ENCODE assay signal across 9 mouse cellular contexts in the genomic region with DNA sequence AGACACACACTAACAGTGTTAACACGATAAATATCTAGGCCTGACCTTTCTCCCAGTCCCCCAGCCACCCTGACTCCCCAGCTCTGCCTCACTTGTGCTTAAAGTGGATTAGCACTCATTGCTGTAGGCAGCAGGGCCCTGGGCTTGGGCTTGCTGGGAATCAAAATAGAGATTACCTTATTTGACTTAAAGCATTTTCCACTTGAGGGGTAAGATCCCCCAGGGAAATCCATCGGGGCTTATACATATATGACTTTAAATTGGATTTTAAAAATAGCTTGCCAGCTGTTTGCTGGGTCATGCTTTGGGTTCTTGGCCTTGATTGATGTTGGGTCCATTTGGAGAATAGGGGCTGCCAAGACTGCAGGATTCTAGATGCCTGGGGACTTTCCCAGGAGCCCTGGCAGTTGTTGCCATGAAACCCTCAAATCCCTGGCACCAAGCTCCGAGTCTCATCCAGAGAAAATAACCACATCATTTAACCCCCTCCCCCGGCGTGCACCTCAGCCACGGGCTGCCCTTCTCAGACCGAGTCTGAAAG. TPM values are rescaled to one million over a fixed set of nuclear protein-coding genes. Genes with fewer than 3 reads are reported as not detected.
A peak's percentile ranks its signal among the peaks of the same experiment; 100 is the strongest.
DNase-seq lines count a peak whose midpoint lies in the region; ATAC-seq lines count a peak whose summit lies in the region.
"Had no signal": no experiment of that assay in that cellular context is flagged by ENCODE, and none has a peak within 500 bp of the region (broad histone marks: within the 10 kb centered on the region; RNA-seq: fewer than 3 reads in every experiment).

No protein-coding gene starts in this region.

- no peak for DNase-seq in hindbrain, embryonic 10.5 days (ENCODE audit: low spot score)
- DNase-seq in 3134 (ENCODE audit: extremely low read depth, insufficient read length, low spot score) = peak; percentile 39
- peak; percentile 52 to 60 for DNase-seq in layer of hippocampus, postnatal 10 days (ENCODE audit: low spot score in 2 of 2)
- no peak for DNase-seq in ovary, postnatal 10 days (ENCODE audit: low spot score)
- DNase-seq in urinary bladder, postnatal 4 days (ENCODE audit: low spot score in 2 of 2) = no peak
- no peak for DNase-seq in thymus, postnatal 36 days
- DNase-seq: spleen, adult 18-20 months had no signal

- H3K27me3 ChIP-seq in hindbrain, embryonic 12.5 days = no peaks in the 10 kb centered on the region
- H3K27me3 ChIP-seq in hindbrain, embryonic 10.5 days (ENCODE audit: insufficient read depth, poor library complexity, severe bottlenecking) = 0 out of 2 replicates have a peak, but pooled peaks cover 3% of the 10 kb centered on the region

- no peak overlapping the region for H3K9ac ChIP-seq in hindbrain, embryonic 12.5 days

- H3K4me3 ChIP-seq in hindbrain, embryonic 12.5 days = no peak overlapping the region
- H3K4me3 ChIP-seq in hindbrain, embryonic 10.5 days = no peak overlapping the region
- H3K4me3 ChIP-seq in brown adipose tissue, adult 24 weeks (ENCODE audit: insufficient read depth, low read depth, low read length) = no peak overlapping the region

- peaks cover 6% of the 10 kb centered on the region; the same call in 1 of the 2 replicates for H3K4me1 ChIP-seq in hindbrain, embryonic 12.5 days
- H3K4me1 ChIP-seq in hindbrain, embryonic 10.5 days (replicated peaks) = peaks cover 12% of the 10 kb centered on the region; the same call in 1 of the 2 replicates
- peaks cover 15% of the 10 kb centered on the region for H3K4me1 ChIP-seq in brown adipose tissue, adult 24 weeks (ENCODE audit: control insufficient read depth, insufficient read depth, insufficient read length, low read length)

- peak overlapping the region; percentile 14; the same call in 1 of the 2 replicates for H3K27ac ChIP-seq in hindbrain, embryonic 12.5 days
- H3K27ac ChIP-seq in hindbrain, embryonic 10.5 days = no peak overlapping the region
- H3K27ac ChIP-seq in brown adipose tissue, adult 24 weeks (replicated peaks; ENCODE audit: low read depth, low read length) = 0 out of 2 replicates have a peak overlapping the region, but pooled peaks have one; percentile 5

- no peaks in the 10 kb centered on the region for H3K9me3 ChIP-seq in hindbrain, embryonic 12.5 days (replicated peaks)
- no peaks in the 10 kb centered on the region for H3K9me3 ChIP-seq in hindbrain, embryonic 10.5 days

- no peaks in the 10 kb centered on the region for H3K36me3 ChIP-seq in hindbrain, embryonic 12.5 days
- H3K36me3 ChIP-seq in hindbrain, embryonic 10.5 days = no peaks in the 10 kb centered on the region

- 0 out of 2 replicates have a peak, but pooled peaks have one; percentile 43 for ATAC-seq in hindbrain, embryonic 12.5 days (ENCODE audit: low FRiP score)

- WGBS in hindbrain, embryonic 12.5 days = 59% methylated on average over 7 of the region's 7 CpGs
- 81% methylated on average over 7 of the region's 7 CpGs for WGBS in hindbrain, embryonic 10.5 days

- H3K4me2 ChIP-seq in hindbrain, embryonic 12.5 days (replicated peaks) = no peak overlapping the region

RNA-seq across cellular contexts. Expression of a gene that starts 15.5 kb away (rescaled TPM):
- polyA plus RNA-seq in hindbrain, embryonic 12.5 days (2016; fragmentation: Nextera tagmentation; extraction: Ambion mirVana) = 405 and 424 TPM in 2 replicates
- 320 and 408 TPM in 2 replicates for polyA plus RNA-seq in hindbrain, embryonic 10.5 days (2016; fragmentation: Nextera tagmentation; extraction: Ambion mirVana)
- polyA plus RNA-seq in brown adipose tissue, adult 24 weeks (2012; ENCODE audit: insufficient read depth, insufficient read length, missing spikeins) = 103 and 104 TPM in 2 replicates
- total RNA-seq in layer of hippocampus, postnatal 10 days (2021) = 100 to 1,000 TPM; 173 to 191 TPM

RNA-seq across cellular contexts. Expression of a gene that starts 40.8 kb away (rescaled TPM):
- polyA plus RNA-seq in hindbrain, embryonic 12.5 days (2016; fragmentation: Nextera tagmentation; extraction: Ambion mirVana) = 24.9 and 30.8 TPM in 2 replicates
- 18.5 and 19.6 TPM in 2 replicates for polyA plus RNA-seq in hindbrain, embryonic 10.5 days (2016; fragmentation: Nextera tagmentation; extraction: Ambion mirVana)
- polyA plus RNA-seq in brown adipose tissue, adult 24 weeks (2012; ENCODE audit: insufficient read depth, insufficient read length, missing spikeins) = 17.3 and 19.4 TPM in 2 replicates
- 10 to 100 TPM; 20.3 to 20.5 TPM for total RNA-seq in layer of hippocampus, postnatal 10 days (2021)

Comparison
In these comparisons a context has a peak if more than half of its experiments do, and no peak if none do; other contexts are left out.
1. DNase-seq: peak in 3134 (single experiment) and layer of hippocampus, postnatal 10 days (2 of 2); none in hindbrain, embryonic 10.5 days (single experiment), ovary, postnatal 10 days (single experiment), urinary bladder, postnatal 4 days (0 of 2) and thymus, postnatal 36 days (0 of 2).